Mouse (Mus musculus): ENCODE measurements around the gene Gm4553. TPM values are rescaled to one million over a fixed set of nuclear protein-coding genes. Genes with fewer than 3 reads are reported as not detected.
"Not testable (repeated sequence)": the region's sequence is repeated elsewhere in the genome, so short reads cannot be mapped to it uniquely, and the experiment has no call there.

Gm4553 gene
- polyA plus RNA-seq, 1 experiment from 2014 or later, result not detected

- Histone ChIP-seq H3K27ac (ENCODE audit: low read length) (no peak overlapping the region), H3K4me3 (replicated peaks; ENCODE audit: low read length) (no peak overlapping the region), H3K9me3 (replicated peaks; ENCODE audit: control insufficient read depth, low read length) (no peaks in the 10 kb centered on the region), H3K27me3 (ENCODE audit: control insufficient read depth, insufficient read depth, low read length) (no peaks in the 10 kb centered on the region), H3K9ac (ENCODE audit: low read length) (no peak overlapping the region), H3K4me1 (ENCODE audit: control insufficient read depth, insufficient read depth, low read length) (no peaks in the 10 kb centered on the region), H3K4me2 (ENCODE audit: low read depth, low read length) (no peak overlapping the region), H3K36me3 (ENCODE audit: control insufficient read depth, insufficient read depth, low read length) (no peaks in the 10 kb centered on the region)
- no peak for ATAC-seq (ENCODE audit: insufficient read depth, low FRiP score)
- WGBS, result 81% methylated on average over 1 of the region's 1 CpGs
Observed at GRCm38 (mm10) chr7:142178685-142179084, 13.1 kb upstream of the Gm4553 start.

DNA sequence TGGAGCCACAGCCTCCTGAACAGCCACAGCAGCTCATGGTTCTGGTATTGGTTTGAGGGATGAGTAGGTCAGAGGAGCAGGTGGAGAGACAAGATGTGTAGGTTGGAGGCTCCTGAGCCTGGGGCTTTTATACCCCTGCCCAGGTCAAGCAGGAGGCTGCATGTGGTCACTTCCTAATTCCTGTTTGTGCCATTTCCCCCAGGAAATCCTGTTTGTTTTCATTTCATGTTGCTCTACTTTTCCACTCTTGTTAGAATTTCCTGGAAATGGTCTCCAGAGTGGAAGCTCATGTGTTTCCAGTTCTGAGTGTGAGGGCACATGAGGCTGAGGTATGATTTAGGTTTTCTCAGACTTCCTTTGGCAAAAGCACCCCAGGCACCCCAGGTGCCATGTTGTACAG is 10.4 kb upstream of the Gm4553 start, which contains the start of gene Krtap5-2:
Gene Krtap5-2, minus strand, starts transcription at position 101 of the 400 bp plus-strand sequence.
- not testable (repeated sequence) for H3K27me3 ChIP-seq (ENCODE audit: control insufficient read depth, insufficient read depth, low read length); ATAC-seq (ENCODE audit: insufficient read depth, low FRiP score); H3K9me3 ChIP-seq (replicated peaks; ENCODE audit: control insufficient read depth, low read length); H3K4me3 ChIP-seq (replicated peaks; ENCODE audit: low read length); H3K27ac ChIP-seq (ENCODE audit: low read length); H3K4me2 ChIP-seq (ENCODE audit: low read depth, low read length); H3K36me3 ChIP-seq (ENCODE audit: control insufficient read depth, insufficient read depth, low read length); H3K4me1 ChIP-seq (ENCODE audit: control insufficient read depth, insufficient read depth, low read length); H3K9ac ChIP-seq (ENCODE audit: low read length)

GRCm38 (mm10) chr7:142169836-142170235 is 4.3 kb upstream of the Gm4553 start:
- Histone ChIP-seq H3K4me3 (replicated peaks; ENCODE audit: low read length) (no peak overlapping the region), H3K36me3 (ENCODE audit: control insufficient read depth, insufficient read depth, low read length) (no peaks in the 10 kb centered on the region), H3K9me3 (replicated peaks; ENCODE audit: control insufficient read depth, low read length) (no peaks in the 10 kb centered on the region), H3K27ac (ENCODE audit: low read length) (no peak overlapping the region), H3K27me3 (ENCODE audit: control insufficient read depth, insufficient read depth, low read length) (no peaks in the 10 kb centered on the region), H3K4me1 (ENCODE audit: control insufficient read depth, insufficient read depth, low read length) (no peaks in the 10 kb centered on the region), H3K4me2 (ENCODE audit: low read depth, low read length) (no peak overlapping the region), H3K9ac (ENCODE audit: low read length) (no peak overlapping the region)
- ATAC-seq (ENCODE audit: insufficient read depth, low FRiP score), result no peak
- WGBS, result 49% methylated on average over 3 of the region's 3 CpGs

GRCm38 (mm10) chr7:142159366-142159765 is 6.2 kb downstream of the Gm4553 start:
- H3K27ac ChIP-seq (ENCODE audit: low read length), result no peak overlapping the region
- no peaks in the 10 kb centered on the region for H3K27me3 ChIP-seq (ENCODE audit: control insufficient read depth, insufficient read depth, low read length)
- H3K9me3 ChIP-seq (replicated peaks; ENCODE audit: control insufficient read depth, low read length), result no peaks in the 10 kb centered on the region
- H3K4me3 ChIP-seq (replicated peaks; ENCODE audit: low read length), result no peak overlapping the region
- WGBS, result 92% methylated on average over 3 of the region's 3 CpGs
- no peak for ATAC-seq (ENCODE audit: insufficient read depth, low FRiP score)
- H3K36me3 ChIP-seq (ENCODE audit: control insufficient read depth, insufficient read depth, low read length), result no peaks in the 10 kb centered on the region
- no peak overlapping the region for H3K9ac ChIP-seq (ENCODE audit: low read length)
- H3K4me1 ChIP-seq (ENCODE audit: control insufficient read depth, insufficient read depth, low read length), result no peaks in the 10 kb centered on the region
- no peak overlapping the region for H3K4me2 ChIP-seq (ENCODE audit: low read depth, low read length)

DNA sequence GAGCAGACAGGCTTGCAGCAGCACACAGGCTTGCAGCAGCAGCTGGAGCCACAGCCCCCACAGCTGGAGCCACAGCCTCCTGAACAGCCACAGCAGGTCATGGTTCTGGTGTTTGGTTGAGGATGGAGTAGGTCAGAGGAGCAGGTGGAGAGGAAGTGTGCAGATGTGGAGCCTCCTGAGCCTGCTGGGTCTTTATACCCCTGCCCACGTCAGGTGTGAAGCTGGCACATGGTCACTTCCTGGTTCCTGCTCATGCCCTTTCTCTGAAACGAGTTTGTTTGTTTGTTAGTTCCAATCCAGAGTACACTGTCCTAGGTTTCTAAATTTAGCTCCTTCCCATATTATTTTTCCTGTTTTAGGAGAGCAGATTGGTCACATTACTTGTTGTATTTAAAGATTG is 8.5 kb downstream of the Gm4553 start, which contains the start of gene Gm29735:
Gene Gm29735, minus strand, starts transcription at position 101 of the 400 bp plus-strand sequence.
- not testable (repeated sequence) for H3K9me3 ChIP-seq (replicated peaks; ENCODE audit: control insufficient read depth, low read length); H3K27ac ChIP-seq (ENCODE audit: low read length); ATAC-seq (ENCODE audit: insufficient read depth, low FRiP score); H3K4me3 ChIP-seq (replicated peaks; ENCODE audit: low read length); H3K36me3 ChIP-seq (ENCODE audit: control insufficient read depth, insufficient read depth, low read length); H3K4me1 ChIP-seq (ENCODE audit: control insufficient read depth, insufficient read depth, low read length); H3K9ac ChIP-seq (ENCODE audit: low read length); H3K4me2 ChIP-seq (ENCODE audit: low read depth, low read length); H3K27me3 ChIP-seq (ENCODE audit: control insufficient read depth, insufficient read depth, low read length)
- WGBS, result 34% methylated on average over 2 of the region's 2 CpGs

GRCm38 (mm10) chr7:142155308-142155707 is 10.2 kb downstream of the Gm4553 start:
- Histone ChIP-seq H3K4me2 (ENCODE audit: low read depth, low read length) (no peak overlapping the region), H3K27me3 (ENCODE audit: control insufficient read depth, insufficient read depth, low read length) (no peaks in the 10 kb centered on the region), H3K4me3 (replicated peaks; ENCODE audit: low read length) (no peak overlapping the region), H3K36me3 (ENCODE audit: control insufficient read depth, insufficient read depth, low read length) (no peaks in the 10 kb centered on the region), H3K27ac (ENCODE audit: low read length) (no peak overlapping the region), H3K4me1 (ENCODE audit: control insufficient read depth, insufficient read depth, low read length) (no peaks in the 10 kb centered on the region), H3K9ac (ENCODE audit: low read length) (no peak overlapping the region), H3K9me3 (replicated peaks; ENCODE audit: control insufficient read depth, low read length) (no peaks in the 10 kb centered on the region)
- 39% methylated on average over 1 of the region's 1 CpGs for WGBS
- ATAC-seq (ENCODE audit: insufficient read depth, low FRiP score), result no peak

DNA sequence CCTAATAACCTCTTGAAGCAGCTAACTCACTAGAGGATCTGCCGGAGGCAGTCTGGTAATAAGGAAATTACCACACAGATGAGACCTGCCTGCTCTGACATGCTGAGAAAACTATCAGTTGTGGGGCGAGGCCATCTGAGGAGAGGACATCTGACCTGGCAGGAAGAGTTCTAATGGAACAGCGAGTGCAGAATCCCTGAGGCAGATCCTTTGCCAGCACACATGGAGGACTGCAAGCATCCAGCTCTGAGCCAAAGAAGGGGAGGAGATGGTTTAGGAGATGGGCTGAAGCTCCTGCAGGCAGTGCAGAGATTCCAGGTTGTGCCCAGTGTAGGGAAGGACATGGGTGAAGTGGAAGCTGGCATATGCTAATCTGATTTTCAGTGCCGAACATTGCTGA is 13.3 kb downstream of the Gm4553 start:
- Histone ChIP-seq H3K9me3 (replicated peaks; ENCODE audit: control insufficient read depth, low read length) (no peaks in the 10 kb centered on the region), H3K27ac (ENCODE audit: low read length) (no peak overlapping the region), H3K9ac (ENCODE audit: low read length) (no peak overlapping the region), H3K4me2 (ENCODE audit: low read depth, low read length) (no peak overlapping the region), H3K36me3 (ENCODE audit: control insufficient read depth, insufficient read depth, low read length) (no peaks in the 10 kb centered on the region), H3K4me3 (replicated peaks; ENCODE audit: low read length) (no peak overlapping the region), H3K27me3 (ENCODE audit: control insufficient read depth, insufficient read depth, low read length) (no peaks in the 10 kb centered on the region), H3K4me1 (ENCODE audit: control insufficient read depth, insufficient read depth, low read length) (no peaks in the 10 kb centered on the region)
- no peak for ATAC-seq (ENCODE audit: insufficient read depth, low FRiP score)
- WGBS, result 73% methylated on average over 4 of the region's 4 CpGs

DNA sequence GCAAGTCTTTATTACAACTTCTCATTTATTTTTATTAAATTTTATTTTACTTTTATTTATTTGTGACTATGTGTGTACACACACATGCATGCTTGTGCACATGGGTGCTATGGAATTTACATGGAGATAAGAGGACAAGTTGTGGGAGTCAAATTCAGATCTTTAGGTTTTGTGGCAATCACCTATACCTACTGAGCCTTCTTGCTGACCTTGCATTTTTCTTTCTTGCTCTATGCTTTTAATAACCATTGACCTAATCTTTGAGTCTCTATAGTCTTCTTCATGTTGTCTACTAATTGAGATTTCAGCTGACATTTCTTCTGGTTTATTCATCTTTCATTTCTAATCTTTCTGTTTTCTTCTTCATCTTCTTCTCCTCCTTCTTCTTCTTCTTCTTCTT is 16.9 kb downstream of the Gm4553 start:
- no peak for ATAC-seq (ENCODE audit: insufficient read depth, low FRiP score)
- Histone ChIP-seq H3K9me3 (replicated peaks; ENCODE audit: control insufficient read depth, low read length) (no peaks in the 10 kb centered on the region), H3K4me1 (ENCODE audit: control insufficient read depth, insufficient read depth, low read length) (no peaks in the 10 kb centered on the region), H3K9ac (ENCODE audit: low read length) (no peak overlapping the region), H3K4me3 (replicated peaks; ENCODE audit: low read length) (no peak overlapping the region), H3K4me2 (ENCODE audit: low read depth, low read length) (no peak overlapping the region), H3K27ac (ENCODE audit: low read length) (no peak overlapping the region), H3K27me3 (ENCODE audit: control insufficient read depth, insufficient read depth, low read length) (no peaks in the 10 kb centered on the region), H3K36me3 (ENCODE audit: control insufficient read depth, insufficient read depth, low read length) (no peaks in the 10 kb centered on the region)

- H3K9ac ChIP-seq (ENCODE audit: low read length), result no peak overlapping the region
- H3K36me3 ChIP-seq (ENCODE audit: control insufficient read depth, insufficient read depth, low read length), result no peaks in the 10 kb centered on the region
- no peak overlapping the region for H3K4me3 ChIP-seq (replicated peaks; ENCODE audit: low read length)
- WGBS, result 0% methylated on average over 1 of the region's 1 CpGs
- no peaks in the 10 kb centered on the region for H3K27me3 ChIP-seq (ENCODE audit: control insufficient read depth, insufficient read depth, low read length)
- H3K27ac ChIP-seq (ENCODE audit: low read length), result no peak overlapping the region
- H3K4me2 ChIP-seq (ENCODE audit: low read depth, low read length), result no peak overlapping the region
- H3K9me3 ChIP-seq (replicated peaks; ENCODE audit: control insufficient read depth, low read length), result no peaks in the 10 kb centered on the region
- no peak for ATAC-seq (ENCODE audit: insufficient read depth, low FRiP score)
- no peaks in the 10 kb centered on the region for H3K4me1 ChIP-seq (ENCODE audit: control insufficient read depth, insufficient read depth, low read length)
Observed at GRCm38 (mm10) chr7:142146033-142146432, 19.5 kb downstream of the Gm4553 start.

- WGBS, result 33% methylated on average over 4 of the region's 4 CpGs
- no peak for ATAC-seq (ENCODE audit: insufficient read depth, low FRiP score)
Observed at GRCm38 (mm10) chr7:142145413-142145940, 20.1 kb downstream of the Gm4553 start.

More at GRCm38 (mm10) chr7:142145413-142145940, 20.1 kb downstream of the Gm4553 start:
- Histone ChIP-seq H3K36me3 (ENCODE audit: control insufficient read depth, insufficient read depth, low read length) (no peaks in the 10 kb centered on the region), H3K4me1 (ENCODE audit: control insufficient read depth, insufficient read depth, low read length) (no peaks in the 10 kb centered on the region), H3K4me3 (replicated peaks; ENCODE audit: low read length) (no peak overlapping the region), H3K27me3 (ENCODE audit: control insufficient read depth, insufficient read depth, low read length) (no peaks in the 10 kb centered on the region), H3K9me3 (replicated peaks; ENCODE audit: control insufficient read depth, low read length) (no peaks in the 10 kb centered on the region), H3K27ac (ENCODE audit: low read length) (no peak overlapping the region), H3K4me2 (ENCODE audit: low read depth, low read length) (no peak overlapping the region), H3K9ac (ENCODE audit: low read length) (no peak overlapping the region)

All from stomach, embryonic 16.5 days (tissue).